Comparison of ENCODE assay signal across 9 mouse cellular contexts in genomic region chrX:57052848-57053173, GRCm38 (mm10). TPM values are rescaled to one million over a fixed set of nuclear protein-coding genes. Genes with fewer than 3 reads are reported as not detected.
DNase-seq lines count a peak whose midpoint lies in the region; ATAC-seq and TF ChIP-seq lines count a peak whose summit lies in the region.
"Had no signal": no experiment of that assay in that cellular context is flagged by ENCODE, and none has a peak within 500 bp of the region (broad histone marks: within the 10 kb centered on the region; RNA-seq: fewer than 3 reads in every experiment).

No protein-coding gene starts in this region.

- 0 out of 2 replicates have a peak overlapping the region, but pooled peaks have one; percentile 24 for H3K9ac ChIP-seq in embryonic facial prominence, embryonic 12.5 days
- H3K9ac ChIP-seq in intestine, embryonic 14.5 days (ENCODE audit: low read length) = peak overlapping the region; percentile 65; the same call in 1 of the 2 replicates

- intact Hi-C loops in left cerebral cortex, adult 2 months (cut with DNase I) = loop anchor here (2.0 to 10.0 kb wide), 3 partner anchors 340 to 456 kb away; partner anchors contain the start of genes Mmgt1 and Rbmx
- intact Hi-C loops in left cerebral cortex, postnatal 4 days (cut with DNase I) = no loop called here

- TF ChIP-seq CTCF in left cerebral cortex, adult 2 months (IDR thresholded peaks at IDR 0.05) = no peak

- H3K27me3 ChIP-seq in embryonic facial prominence, embryonic 12.5 days = no peaks in the 10 kb centered on the region
- H3K27me3 ChIP-seq in intestine, embryonic 14.5 days (replicated peaks; ENCODE audit: control insufficient read depth, insufficient read depth, low read length) = no peaks in the 10 kb centered on the region

- no peak; the same call in 1 of the 2 replicates for ATAC-seq in embryonic facial prominence, embryonic 12.5 days (ENCODE audit: insufficient number of reproducible peaks, insufficient read depth, low FRiP score, low TSS enrichment)
- peak; percentile 70 for ATAC-seq in intestine, embryonic 14.5 days (replicated peaks; ENCODE audit: low FRiP score, low TSS enrichment, low read depth)
- ATAC-seq in monocyte, adult 5-6 weeks (replicated peaks; ENCODE audit: insufficient number of reproducible peaks, low FRiP score, low TSS enrichment, poor library complexity, severe bottlenecking) = 0 out of 2 replicates have a peak, but pooled peaks have one; percentile 43

- WGBS in embryonic facial prominence, embryonic 12.5 days = 22% methylated on average over 4 of the region's 4 CpGs
- 19% methylated on average over 4 of the region's 4 CpGs for WGBS in intestine, embryonic 14.5 days

- no peak for DNase-seq in left cerebral cortex, adult 2 months (ENCODE audit: extremely low spot score in 1 of 2, low spot score in 2 of 2)
- no peak for DNase-seq in left cerebral cortex, postnatal 4 days
- no peak for DNase-seq in intestine, embryonic 14.5 days (ENCODE audit: low spot score)
- no peak for DNase-seq in cerebellum, postnatal 36 days
- no peak for DNase-seq in adrenal gland, adult 8-10 months
- DNase-seq in kidney, postnatal 25 days = no peak

- no peaks in the 10 kb centered on the region for H3K4me1 ChIP-seq in embryonic facial prominence, embryonic 12.5 days
- H3K4me1 ChIP-seq in intestine, embryonic 14.5 days (replicated peaks; ENCODE audit: control insufficient read depth, insufficient read depth, low read length) = no peaks in the 10 kb centered on the region; the same call in 1 of the 2 replicates

- H3K9me3 ChIP-seq in embryonic facial prominence, embryonic 12.5 days = no peaks in the 10 kb centered on the region
- H3K9me3 ChIP-seq in intestine, embryonic 14.5 days (ENCODE audit: control insufficient read depth, low read length) = no peaks in the 10 kb centered on the region

- peak overlapping the region; percentile 41 for H3K4me2 ChIP-seq in embryonic facial prominence, embryonic 12.5 days (replicated peaks)
- peak overlapping the region; percentile 46 for H3K4me2 ChIP-seq in intestine, embryonic 14.5 days (ENCODE audit: low read length)

- H3K36me3 ChIP-seq in embryonic facial prominence, embryonic 12.5 days = no peaks in the 10 kb centered on the region
- H3K36me3 ChIP-seq in intestine, embryonic 14.5 days (ENCODE audit: control insufficient read depth, insufficient read depth, low read length) = peaks cover 16% of the 10 kb centered on the region; the same call in 1 of the 2 replicates

- peak overlapping the region; percentile 95 for H3K27ac ChIP-seq in left cerebral cortex, adult 2 months
- peak overlapping the region; percentile 93 for H3K27ac ChIP-seq in embryonic facial prominence, embryonic 12.5 days
- H3K27ac ChIP-seq in intestine, embryonic 14.5 days (ENCODE audit: low read depth) = peak overlapping the region; percentile 96

- H3K4me3 ChIP-seq in left cerebral cortex, adult 2 months = peak overlapping the region; percentile 76
- H3K4me3 ChIP-seq in embryonic facial prominence, embryonic 12.5 days = peak overlapping the region; percentile 53
- H3K4me3 ChIP-seq in intestine, embryonic 14.5 days (ENCODE audit: low read depth, low read length) = peak overlapping the region; percentile 56

RNA-seq across cellular contexts. Expression of gene Htatsf1, which starts 0.6 kb away (rescaled TPM):
- total RNA-seq in left cerebral cortex, adult 2 months (2021) = 10 to 100 TPM; 54.6 to 58.6 TPM
- total RNA-seq in left cerebral cortex, postnatal 4 days (2021) = 10 to 100 TPM; 60.6 to 64.9 TPM
- polyA plus RNA-seq in embryonic facial prominence, embryonic 12.5 days (2016; fragmentation: Nextera tagmentation; extraction: Ambion mirVana) = 85.1 and 93.0 TPM in 2 replicates
- 61.0 and 63.2 TPM in 2 replicates for polyA plus RNA-seq in intestine, embryonic 14.5 days (2014; fragmentation: Nextera tagmentation; extraction: Ambion mirVana)
- 60.6 to 68.6 TPM (median 65.6 TPM) in 3 replicates for total RNA-seq in monocyte, adult 5-6 weeks (2017)
- 10 to 100 TPM; 37.9 to 52.9 (median 47.0) TPM for total RNA-seq in adrenal gland, adult 8-10 months (2022)

RNA-seq across cellular contexts. Expression of gene Brs3, which starts 9.9 kb away (rescaled TPM):
- under 1 TPM; 0.11 to 0.23 TPM for total RNA-seq in left cerebral cortex, adult 2 months (2021)
- under 1 TPM; 0.26 to 0.40 TPM for total RNA-seq in left cerebral cortex, postnatal 4 days (2021)
- not detected in 2 replicates for polyA plus RNA-seq in embryonic facial prominence, embryonic 12.5 days (2016; fragmentation: Nextera tagmentation; extraction: Ambion mirVana)
- not detected in 2 replicates for polyA plus RNA-seq in intestine, embryonic 14.5 days (2014; fragmentation: Nextera tagmentation; extraction: Ambion mirVana)
- total RNA-seq in monocyte, adult 5-6 weeks (2017) = not detected in 3 replicates
- not detected for total RNA-seq in adrenal gland, adult 8-10 months (2022)

RNA-seq across cellular contexts. Expression of gene Vgll1, which starts 35.1 kb away (rescaled TPM):
- total RNA-seq in left cerebral cortex, adult 2 months (2021) = not detected
- total RNA-seq in left cerebral cortex, postnatal 4 days (2021) = not detected
- polyA plus RNA-seq in embryonic facial prominence, embryonic 12.5 days (2016; fragmentation: Nextera tagmentation; extraction: Ambion mirVana) = 0.51 and 0.55 TPM in 2 replicates
- not detected in 2 replicates for polyA plus RNA-seq in intestine, embryonic 14.5 days (2014; fragmentation: Nextera tagmentation; extraction: Ambion mirVana)
- not detected in 3 replicates for total RNA-seq in monocyte, adult 5-6 weeks (2017)
- not detected for total RNA-seq in adrenal gland, adult 8-10 months (2022)
- polyA plus RNA-seq: brain, embryonic 14.5 days had no signal
